Mouse (Mus musculus) embryonic facial prominence, embryonic 14.5 days (tissue): ENCODE measurements around the gene Rhbdf2. TPM values are rescaled to one million over a fixed set of nuclear protein-coding genes. Genes with fewer than 3 reads are reported as not detected.

ENCODE experiments used
- ATAC-seq: fragments of 200-750 bp; cut with Nextera tagmentation; 2 replicates; pipeline ENCODE4 v1.8.0; 2017; ENCODE audit warnings: low read depth, moderate number of reproducible peaks, moderate TSS enrichment
- DNase-seq: peaks from one replicate; pipeline ENCODE4 v3.0.0-alpha.2; 2015; ENCODE audit warnings: low spot score
- H3K27ac ChIP-seq: fragments of 300-500 bp; sonication (generic); replicated peaks from 2 replicates; pipeline ENCODE4 v1.5.1; 2014; ENCODE audit warnings: low read depth, mild to moderate bottlenecking, low read length, moderate library complexity
- H3K27me3 ChIP-seq: fragments of 300-500 bp; sonication (generic); replicated peaks from 2 replicates; pipeline ENCODE4 v1.6.1; 2014; ENCODE audit warnings: low read length; ENCODE audit not compliant: control insufficient read depth, insufficient read depth
- H3K36me3 ChIP-seq: fragments of 300-500 bp; sonication (generic); 2 replicates; pipeline ENCODE4 v1.6.1; 2014; ENCODE audit warnings: low read length, mixed read lengths; ENCODE audit not compliant: control insufficient read depth, insufficient read depth
- H3K4me1 ChIP-seq: fragments of 300-500 bp; sonication (generic); 2 replicates; pipeline ENCODE4 v1.6.1; 2014; ENCODE audit warnings: antibody characterized with exemption, low read length; ENCODE audit not compliant: control insufficient read depth, insufficient read depth
- H3K4me2 ChIP-seq: fragments of 300-500 bp; sonication (generic); 2 replicates; pipeline ENCODE4 v1.6.1; 2014; ENCODE audit warnings: low read depth, mild to moderate bottlenecking, low read length, moderate library complexity, mixed read lengths
- H3K4me3 ChIP-seq: fragments of 300-500 bp; sonication (generic); 2 replicates; pipeline ENCODE4 v1.5.1; 2014; ENCODE audit warnings: low read depth, mild to moderate bottlenecking, low read length
- H3K9ac ChIP-seq: fragments of 300-500 bp; sonication (generic); 2 replicates; pipeline ENCODE4 v1.6.1; 2014; ENCODE audit warnings: low read depth, mild to moderate bottlenecking, low read length, moderate library complexity, mixed read lengths
- H3K9me3 ChIP-seq: fragments of 300-500 bp; sonication (generic); 2 replicates; pipeline ENCODE4 v1.6.1; 2016; ENCODE audit warnings: low read length; ENCODE audit not compliant: control insufficient read depth
- WGBS: fragments of 180-500 bp; shearing (Covaris S2); extraction: QIAGEN DNeasy Blood & Tissue Kit; methylation state at CpG from one replicate; pipeline ENCODE4 v1.1.7; 2014; 5-methylcytosine and 5-hydroxymethylcytosine counted together
- polyA plus RNA-seq: library from polyadenylated mRNA; unstranded; fragments of >200 nt; fragmentation: Nextera tagmentation; extraction: Ambion mirVana; gene quantifications from 2 replicates; pipeline ENCODE4 v1.2.1, GENCODE M21; 2014

The Rhbdf2 gene
- polyA plus RNA-seq, 1 experiment from 2014 or later, result 3.6 TPM

DNA sequence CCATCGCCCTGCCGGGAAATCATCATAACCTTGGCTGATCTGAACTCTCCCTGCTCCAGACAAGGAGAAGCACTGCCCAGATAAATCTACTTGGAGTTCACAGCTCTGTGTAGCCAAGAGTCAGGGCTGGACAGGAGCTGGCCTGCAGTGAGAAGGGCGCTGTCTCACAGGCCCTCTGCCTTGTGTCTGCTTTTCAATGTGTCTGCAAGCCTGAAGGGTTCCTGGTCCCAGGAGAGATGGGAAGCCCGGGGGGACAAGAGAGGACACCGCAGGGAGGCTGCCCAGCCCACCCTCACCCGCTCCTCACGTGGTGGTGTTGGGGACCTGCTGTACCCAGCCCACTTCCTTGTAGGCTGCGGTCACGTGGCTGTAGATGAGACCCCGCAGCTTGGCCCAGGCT lies 22.2 kb upstream of the Rhbdf2 start:
- 75% methylated on average over 9 of the region's 10 CpGs for WGBS
- Histone ChIP-seq H3K9me3 (no peaks in the 10 kb centered on the region), H3K9ac (no peak overlapping the region), H3K4me1 (peaks cover 32% of the 10 kb centered on the region), H3K27ac (no peak overlapping the region), H3K27me3 (peaks cover 17% of the 10 kb centered on the region), H3K36me3 (no peaks in the 10 kb centered on the region), H3K4me2 (no peak overlapping the region), H3K4me3 (no peak overlapping the region)
- DNase-seq (no peak), ATAC-seq (no peak)

DNA sequence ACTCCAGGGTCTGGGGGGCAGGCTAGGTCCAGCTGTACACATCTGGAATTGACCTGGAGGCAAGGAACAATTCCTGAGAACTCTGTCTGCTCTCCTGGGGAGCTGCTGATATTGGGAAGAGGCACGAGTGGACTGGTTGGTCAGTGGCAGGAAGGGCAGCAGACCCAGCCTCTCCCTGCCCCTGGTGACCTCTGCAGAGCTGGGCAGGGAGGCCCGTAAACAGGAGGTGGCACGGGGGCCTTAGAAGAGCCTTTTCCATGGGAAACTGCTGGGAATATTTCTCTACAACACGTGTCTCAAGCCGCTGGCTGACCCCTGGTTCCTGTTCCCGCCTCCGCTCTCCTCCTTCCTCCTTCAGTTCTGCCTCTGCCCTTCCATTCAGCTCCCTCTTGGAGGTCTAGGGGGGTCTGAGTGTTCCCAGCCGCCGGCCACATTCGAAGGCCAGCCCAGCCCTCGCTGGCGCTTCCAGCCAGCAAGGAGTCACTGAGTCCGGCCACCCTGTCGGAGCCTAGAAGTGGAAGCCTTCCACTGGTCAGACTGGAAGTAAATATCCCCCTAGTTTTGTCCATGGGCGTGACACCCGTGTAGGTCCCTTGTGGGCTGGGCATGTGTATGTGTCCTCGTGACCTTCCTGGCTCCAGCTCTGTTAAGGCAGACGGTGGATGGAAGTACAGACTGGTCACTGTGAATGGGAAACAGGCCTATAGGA lies 21.5 kb upstream of the Rhbdf2 start:
- H3K4me3 ChIP-seq, result no peak overlapping the region
- no peak overlapping the region for H3K4me2 ChIP-seq
- H3K9me3 ChIP-seq, result no peaks in the 10 kb centered on the region
- no peaks in the 10 kb centered on the region for H3K36me3 ChIP-seq
- peaks cover 11% of the 10 kb centered on the region; the same call in 1 of the 2 replicates for H3K27me3 ChIP-seq
- H3K9ac ChIP-seq, result 0 out of 2 replicates have a peak overlapping the region, but pooled peaks have one; percentile 22
- no peak for ATAC-seq
- WGBS, result 46% methylated on average over 18 of the region's 18 CpGs
- DNase-seq, result no peak
- peak overlapping the region; percentile 45 for H3K27ac ChIP-seq
- H3K4me1 ChIP-seq, result peaks cover 36% of the 10 kb centered on the region

DNA sequence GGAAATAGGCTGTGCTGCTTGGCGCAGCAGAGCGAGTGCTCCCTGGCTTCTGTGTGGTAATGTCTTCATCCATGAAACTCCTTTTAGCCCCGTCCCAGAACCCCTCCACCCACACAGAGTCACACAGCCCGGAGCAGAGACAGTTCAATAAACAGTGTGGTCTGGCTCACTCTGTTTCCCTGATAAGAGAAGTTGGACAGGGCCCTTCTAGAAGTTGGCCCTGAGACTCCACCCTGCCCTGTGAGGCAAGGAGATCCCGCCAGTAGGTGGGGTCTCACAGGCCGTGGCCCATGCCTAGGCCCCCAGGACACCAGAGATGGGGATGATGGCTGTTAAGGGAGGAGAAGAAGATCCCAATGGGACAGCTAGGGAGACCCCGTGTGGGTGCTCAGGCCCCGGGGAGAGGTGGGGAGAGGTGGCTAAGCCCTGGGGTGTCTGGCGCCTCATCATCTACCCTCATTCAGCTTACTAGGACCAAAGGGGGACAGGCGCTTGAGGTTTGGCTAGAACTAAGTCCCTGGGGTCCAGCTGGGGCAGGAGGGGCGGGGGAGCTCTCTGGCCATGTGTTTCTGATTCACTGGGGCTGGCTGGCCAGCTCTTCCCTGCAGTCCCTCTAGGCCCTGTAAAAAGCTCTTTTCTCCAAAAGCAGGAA lies 20.6 kb upstream of the Rhbdf2 start:
- no peak for ATAC-seq
- Histone ChIP-seq H3K4me1 (peaks cover 29% of the 10 kb centered on the region), H3K27ac (peak overlapping the region; percentile 45)

DNA sequence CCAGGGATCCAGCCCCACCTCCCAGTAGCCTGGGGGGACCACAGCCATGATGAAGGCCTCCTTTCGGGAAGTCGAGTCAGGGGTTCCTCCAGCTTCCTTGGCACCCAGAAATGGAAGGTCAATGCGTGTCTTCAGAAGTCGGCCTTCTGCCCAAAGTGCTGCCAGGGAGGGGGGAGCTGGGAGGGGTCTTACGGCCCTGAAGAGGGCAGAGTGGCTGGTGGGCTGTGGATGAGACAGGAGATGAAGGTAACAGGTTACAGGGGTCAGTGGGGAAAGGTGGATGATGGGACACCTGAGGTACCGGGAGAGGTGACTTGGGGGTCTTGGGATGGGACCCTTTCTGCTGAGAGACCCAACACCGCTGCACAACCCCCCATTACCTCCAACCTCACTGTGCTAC lies 20.0 kb upstream of the Rhbdf2 start:
- no peak for ATAC-seq
- Histone ChIP-seq H3K4me2 (no peak overlapping the region), H3K36me3 (no peaks in the 10 kb centered on the region), H3K9ac (no peak overlapping the region), H3K27me3 (no peaks in the 10 kb centered on the region), H3K27ac (0 out of 2 replicates have a peak overlapping the region, but pooled peaks have one; percentile 45), H3K4me3 (no peak overlapping the region), H3K9me3 (no peaks in the 10 kb centered on the region), H3K4me1 (peaks cover 26% of the 10 kb centered on the region)
- 67% methylated on average over 6 of the region's 7 CpGs for WGBS
- DNase-seq, result no peak

More for the DNA sequence above, 20.6 kb upstream of the Rhbdf2 start:
- 32% methylated on average over 11 of the region's 11 CpGs for WGBS
- Histone ChIP-seq H3K4me2 (no peak overlapping the region), H3K9me3 (no peaks in the 10 kb centered on the region), H3K9ac (no peak overlapping the region), H3K36me3 (no peaks in the 10 kb centered on the region), H3K27me3 (0 out of 2 replicates have a peak, but pooled peaks cover 3% of the 10 kb centered on the region), H3K4me3 (no peak overlapping the region)
- peak; percentile 80 for DNase-seq

- H3K4me2 ChIP-seq, result no peak overlapping the region
- 58% methylated on average over 11 of the region's 11 CpGs for WGBS
- no peak for ATAC-seq
- H3K9me3 ChIP-seq, result no peaks in the 10 kb centered on the region
- H3K4me3 ChIP-seq, result no peak overlapping the region
- H3K27me3 ChIP-seq, result no peaks in the 10 kb centered on the region
- H3K9ac ChIP-seq, result no peak overlapping the region
- H3K4me1 ChIP-seq, result peaks cover 26% of the 10 kb centered on the region
- DNase-seq, result no peak
- no peaks in the 10 kb centered on the region for H3K36me3 ChIP-seq
- no peak overlapping the region for H3K27ac ChIP-seq
Observed at GRCm38 (mm10) chr11:116646136-116646535, 19.3 kb upstream of the Rhbdf2 start.

- 27% methylated on average over 7 of the region's 8 CpGs for WGBS
- no peaks in the 10 kb centered on the region for H3K27me3 ChIP-seq
- no peak overlapping the region for H3K9ac ChIP-seq
- H3K4me1 ChIP-seq, result peaks cover 26% of the 10 kb centered on the region
- no peak overlapping the region for H3K27ac ChIP-seq
- no peaks in the 10 kb centered on the region for H3K36me3 ChIP-seq
- no peak overlapping the region for H3K4me2 ChIP-seq
- ATAC-seq, result no peak
- no peak overlapping the region for H3K4me3 ChIP-seq
- no peaks in the 10 kb centered on the region for H3K9me3 ChIP-seq
- DNase-seq, result no peak
Observed at GRCm38 (mm10) chr11:116645446-116646110, 18.8 kb upstream of the Rhbdf2 start.

- DNase-seq, result no peak
- peaks cover 26% of the 10 kb centered on the region for H3K4me1 ChIP-seq
- no peak overlapping the region; the same call in 1 of the 2 replicates for H3K4me3 ChIP-seq
- H3K36me3 ChIP-seq, result no peaks in the 10 kb centered on the region
- 44% methylated on average over 21 of the region's 21 CpGs for WGBS
- H3K9ac ChIP-seq, result peak overlapping the region; percentile 26; the same call in 1 of the 2 replicates
- peak overlapping the region; percentile 42; the same call in 1 of the 2 replicates for H3K4me2 ChIP-seq
- no peaks in the 10 kb centered on the region for H3K27me3 ChIP-seq
- H3K9me3 ChIP-seq, result no peaks in the 10 kb centered on the region
- ATAC-seq, result no peak
- H3K27ac ChIP-seq, result peak overlapping the region; percentile 4; the same call in 1 of the 2 replicates
Observed at GRCm38 (mm10) chr11:116644225-116645112, 17.6 kb upstream of the Rhbdf2 start.
